Mouse (Mus musculus) liver (tissue): ENCODE data around the gene Gucy2d.
A peak's percentile ranks its signal among the peaks of the same experiment; 100 is the strongest.

Source experiments
- DNase-seq: peaks from one replicate; pipeline ENCODE4 v3.0.0-alpha.2; 2020; ENCODE audit warnings: mixed read lengths

Gene Gucy2d

GRCm38 (mm10) chr7:98447585-98448308 lies 7.5 kb downstream of the Gucy2d start:
- no peak for DNase-seq

GRCm38 (mm10) chr7:98448309-98448630 lies 8.1 kb downstream of the Gucy2d start:
- DNase-seq, result no peak

- no peak for DNase-seq
Measured at GRCm38 (mm10) chr7:98449696-98450095, 9.5 kb downstream of the Gucy2d start.

- DNase-seq, result no peak
Measured at GRCm38 (mm10) chr7:98454397-98455120, 14.3 kb downstream of the Gucy2d start.

- no peak for DNase-seq
Measured at GRCm38 (mm10) chr7:98460319-98460718, 20.1 kb downstream of the Gucy2d start.

- DNase-seq, result no peak
Measured at GRCm38 (mm10) chr7:98469089-98469488, 28.9 kb downstream of the Gucy2d start.

GRCm38 (mm10) chr7:98472529-98472928 lies 32.3 kb downstream of the Gucy2d start:
- no peak for DNase-seq

GRCm38 (mm10) chr7:98474558-98474957 lies 34.3 kb downstream of the Gucy2d start:
- no peak for DNase-seq

GRCm38 (mm10) chr7:98477153-98477552 lies 36.9 kb downstream of the Gucy2d start:
- no peak for DNase-seq

GRCm38 (mm10) chr7:98480481-98480880 lies 40.3 kb downstream of the Gucy2d start:
- no peak for DNase-seq

- DNase-seq, result peak; percentile 75
Measured at GRCm38 (mm10) chr7:98481066-98481734, 41.0 kb downstream of the Gucy2d start.

GRCm38 (mm10) chr7:98481861-98482260 lies 41.6 kb downstream of the Gucy2d start:
- DNase-seq, result no peak

GRCm38 (mm10) chr7:98482551-98483267 lies 42.5 kb downstream of the Gucy2d start:
- no peak for DNase-seq

GRCm38 (mm10) chr7:98483268-98483607 lies 43.0 kb downstream of the Gucy2d start:
- no peak for DNase-seq

GRCm38 (mm10) chr7:98484878-98485277 lies 44.7 kb downstream of the Gucy2d start:
- DNase-seq, result no peak

GRCm38 (mm10) chr7:98485508-98485907 lies 45.3 kb downstream of the Gucy2d start:
- no peak for DNase-seq

- no peak for DNase-seq
Measured at GRCm38 (mm10) chr7:98486471-98486917, 46.3 kb downstream of the Gucy2d start.

GRCm38 (mm10) chr7:98487202-98487980 lies 47.2 kb downstream of the Gucy2d start:
- no peak for DNase-seq

GRCm38 (mm10) chr7:98488398-98489130 lies 48.3 kb downstream of the Gucy2d start:
- DNase-seq, result no peak

- DNase-seq, result no peak
Measured at GRCm38 (mm10) chr7:98489131-98489530, 48.9 kb downstream of the Gucy2d start, which contains the start of gene Lrrc32. TSS of gene Lrrc32 (plus strand) at chr7:98489283.

GRCm38 (mm10) chr7:98489623-98490084 lies 49.4 kb downstream of the Gucy2d start:
- DNase-seq, result peak; percentile 75
